Mouse (Mus musculus): Measurements from ENCODE around the gene Gk2. TPM values are rescaled to one million over a fixed set of nuclear protein-coding genes. Genes with fewer than 3 reads are reported as not detected.

Gene Gk2
- not detected in 2 replicates for polyA plus RNA-seq (2014; fragmentation: Nextera tagmentation; extraction: Ambion mirVana)

DNA sequence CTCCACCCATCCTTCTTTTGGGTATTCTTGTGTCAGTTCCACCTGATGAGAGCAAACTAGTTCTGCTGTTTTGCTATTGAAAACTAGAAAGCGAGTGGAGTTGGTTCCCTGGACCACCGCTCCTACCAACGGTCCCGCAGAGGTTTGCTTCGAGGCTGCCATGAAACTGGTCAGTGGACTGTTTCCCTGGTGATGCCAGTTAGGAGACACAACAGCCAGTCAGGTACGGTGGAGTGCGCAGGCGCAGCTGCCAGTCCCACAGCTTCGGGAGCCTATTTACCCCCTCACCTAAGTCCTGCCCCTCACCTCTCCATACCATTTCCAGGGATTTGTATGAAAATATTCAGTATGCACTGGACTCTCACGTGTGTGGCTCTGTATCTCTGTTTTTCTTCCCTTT is at the start of gene Gk2:
TSS of gene Gk2 (minus strand) at position 206 of the 400 bp plus-strand sequence.
- Histone ChIP-seq H3K27me3 (ENCODE audit: control insufficient read depth, insufficient read depth, low read length) (no peaks in the 10 kb centered on the region), H3K9ac (replicated peaks; ENCODE audit: low read depth, low read length) (no peak within 1 kb of the TSS), H3K4me3 (ENCODE audit: low read depth, low read length) (no peak within 1 kb of the TSS), H3K27ac (ENCODE audit: low read length) (no peak within 1 kb of the TSS), H3K4me1 (ENCODE audit: control insufficient read depth, insufficient read depth, low read length) (no peaks in the 10 kb centered on the region), H3K4me2 (replicated peaks; ENCODE audit: low read depth, low read length) (no peak within 1 kb of the TSS), H3K9me3 (ENCODE audit: control insufficient read depth, low read depth, low read length) (no peaks in the 10 kb centered on the region), H3K36me3 (ENCODE audit: control insufficient read depth, insufficient read depth, low read length) (no peaks in the 10 kb centered on the region)
- 92% methylated on average over 10 of the region's 10 CpGs for WGBS
- no peak for ATAC-seq (ENCODE audit: insufficient number of reproducible peaks, insufficient read depth, low FRiP score, low read depth)

DNA sequence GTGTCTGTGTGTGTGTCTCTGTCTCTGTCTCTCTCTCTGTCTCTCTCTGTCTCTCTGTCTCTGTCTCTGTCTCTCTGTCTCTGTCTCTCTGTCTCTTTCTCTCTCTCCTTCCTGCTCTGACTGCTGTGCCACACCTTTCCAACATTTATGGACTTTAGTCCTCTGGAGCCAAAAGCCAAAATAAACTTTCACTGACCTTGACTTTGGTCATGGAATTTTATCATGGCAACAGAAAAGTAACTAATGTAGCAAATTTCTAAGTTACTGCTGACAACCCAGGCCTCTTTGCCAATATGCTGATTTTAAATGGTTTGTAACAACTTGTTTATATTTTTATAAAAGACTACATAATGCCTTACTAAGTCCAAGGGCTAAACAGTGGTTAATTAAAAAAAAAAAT is 41.2 kb upstream of the Gk2 start:
- Histone ChIP-seq H3K27ac (ENCODE audit: low read length) (no peak overlapping the region), H3K36me3 (ENCODE audit: control insufficient read depth, insufficient read depth, low read length) (no peaks in the 10 kb centered on the region), H3K4me1 (ENCODE audit: control insufficient read depth, insufficient read depth, low read length) (no peaks in the 10 kb centered on the region), H3K9me3 (ENCODE audit: control insufficient read depth, low read depth, low read length) (no peaks in the 10 kb centered on the region), H3K4me2 (replicated peaks; ENCODE audit: low read depth, low read length) (no peak overlapping the region), H3K4me3 (ENCODE audit: low read depth, low read length) (no peak overlapping the region), H3K9ac (replicated peaks; ENCODE audit: low read depth, low read length) (no peak overlapping the region), H3K27me3 (ENCODE audit: control insufficient read depth, insufficient read depth, low read length) (no peaks in the 10 kb centered on the region)
- ATAC-seq (ENCODE audit: insufficient number of reproducible peaks, insufficient read depth, low FRiP score, low read depth) = no peak

DNA sequence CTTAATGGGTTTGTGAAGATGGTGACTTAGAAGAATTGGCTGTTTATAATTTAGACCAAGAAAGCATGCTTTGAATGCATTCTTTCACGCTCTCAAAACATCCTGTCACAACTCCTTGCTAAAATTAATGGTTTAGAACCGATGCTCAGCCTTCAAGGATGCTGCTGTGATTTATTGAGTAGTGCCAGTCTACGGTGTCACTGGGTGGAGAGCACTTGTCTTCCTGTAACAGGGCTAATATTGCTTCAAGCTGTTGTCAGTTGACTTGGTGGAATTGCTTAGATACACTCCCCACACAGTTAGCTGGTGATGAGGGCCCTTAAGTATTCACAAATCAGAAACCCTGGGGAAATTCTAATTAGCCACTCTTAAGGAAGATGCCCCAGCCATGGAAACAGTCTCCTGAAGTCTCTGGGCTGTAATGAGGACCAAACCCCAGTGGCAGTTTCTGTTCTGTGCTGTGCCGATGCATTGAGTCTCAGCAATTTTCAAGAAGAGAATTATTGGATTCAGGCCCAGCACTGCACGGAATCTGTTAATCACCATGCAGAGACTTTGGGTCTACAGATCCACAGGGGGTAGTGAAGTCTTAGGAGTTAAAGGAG is 38.8 kb upstream of the Gk2 start:
- ATAC-seq (ENCODE audit: insufficient number of reproducible peaks, insufficient read depth, low FRiP score, low read depth) = no peak
- Histone ChIP-seq H3K9ac (replicated peaks; ENCODE audit: low read depth, low read length) (no peak overlapping the region), H3K27ac (ENCODE audit: low read length) (no peak overlapping the region), H3K4me2 (replicated peaks; ENCODE audit: low read depth, low read length) (no peak overlapping the region), H3K9me3 (ENCODE audit: control insufficient read depth, low read depth, low read length) (no peaks in the 10 kb centered on the region), H3K4me3 (ENCODE audit: low read depth, low read length) (no peak overlapping the region), H3K36me3 (ENCODE audit: control insufficient read depth, insufficient read depth, low read length) (no peaks in the 10 kb centered on the region), H3K4me1 (ENCODE audit: control insufficient read depth, insufficient read depth, low read length) (no peaks in the 10 kb centered on the region), H3K27me3 (ENCODE audit: control insufficient read depth, insufficient read depth, low read length) (no peaks in the 10 kb centered on the region)
- 53% methylated on average over 5 of the region's 5 CpGs for WGBS

DNA sequence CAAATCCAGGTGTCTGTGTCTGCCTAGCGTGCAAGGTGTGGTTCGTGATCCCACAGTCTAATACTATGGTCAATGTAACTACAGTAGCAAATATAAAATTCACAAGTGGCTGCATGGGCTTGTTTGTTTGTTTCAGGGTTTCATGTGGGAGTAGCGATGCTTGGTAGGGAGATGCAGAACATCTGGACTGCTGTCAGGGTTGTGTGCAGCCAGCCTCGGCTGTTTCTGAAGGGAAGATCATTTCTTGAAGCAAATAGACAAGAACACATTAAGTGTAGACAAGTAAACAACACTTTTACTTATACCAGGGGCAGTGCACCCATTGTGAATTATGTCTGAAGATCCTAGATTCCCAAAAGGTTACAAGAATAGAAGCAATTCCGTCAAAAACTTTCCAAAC is 36.6 kb upstream of the Gk2 start:
- 58% methylated on average over 5 of the region's 5 CpGs for WGBS
- no peak for ATAC-seq (ENCODE audit: insufficient number of reproducible peaks, insufficient read depth, low FRiP score, low read depth)
- H3K36me3 ChIP-seq (ENCODE audit: control insufficient read depth, insufficient read depth, low read length) = no peaks in the 10 kb centered on the region
- H3K4me1 ChIP-seq (ENCODE audit: control insufficient read depth, insufficient read depth, low read length) = no peaks in the 10 kb centered on the region
- H3K4me3 ChIP-seq (ENCODE audit: low read depth, low read length) = no peak overlapping the region
- H3K9me3 ChIP-seq (ENCODE audit: control insufficient read depth, low read depth, low read length) = no peaks in the 10 kb centered on the region
- H3K27ac ChIP-seq (ENCODE audit: low read length) = no peak overlapping the region; the same call in 1 of the 2 replicates
- no peak overlapping the region for H3K9ac ChIP-seq (replicated peaks; ENCODE audit: low read depth, low read length)
- H3K27me3 ChIP-seq (ENCODE audit: control insufficient read depth, insufficient read depth, low read length) = no peaks in the 10 kb centered on the region
- no peak overlapping the region for H3K4me2 ChIP-seq (replicated peaks; ENCODE audit: low read depth, low read length)

DNA sequence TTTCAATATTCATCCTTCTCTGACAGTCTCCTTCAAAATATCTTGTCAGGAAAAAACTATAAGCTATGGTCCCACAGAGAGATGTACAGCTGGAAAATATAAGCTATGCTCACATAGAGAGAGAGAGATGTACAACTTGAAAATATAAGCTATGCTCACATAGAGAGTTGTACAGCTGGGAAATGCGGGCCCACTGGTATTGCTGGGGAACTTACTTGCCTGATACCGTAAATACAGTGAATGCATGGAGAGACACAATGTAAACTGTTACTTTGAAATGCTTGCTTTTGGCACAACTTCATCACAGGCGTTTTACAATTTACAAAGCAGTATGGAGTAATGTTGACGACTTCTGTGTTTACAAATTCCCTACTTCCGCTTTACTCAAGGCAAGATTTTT is 29.3 kb upstream of the Gk2 start:
- Histone ChIP-seq H3K36me3 (ENCODE audit: control insufficient read depth, insufficient read depth, low read length) (no peaks in the 10 kb centered on the region), H3K9me3 (ENCODE audit: control insufficient read depth, low read depth, low read length) (no peaks in the 10 kb centered on the region), H3K9ac (replicated peaks; ENCODE audit: low read depth, low read length) (no peak overlapping the region), H3K4me3 (ENCODE audit: low read depth, low read length) (no peak overlapping the region), H3K4me1 (ENCODE audit: control insufficient read depth, insufficient read depth, low read length) (no peaks in the 10 kb centered on the region), H3K27me3 (ENCODE audit: control insufficient read depth, insufficient read depth, low read length) (no peaks in the 10 kb centered on the region), H3K27ac (ENCODE audit: low read length) (no peak overlapping the region), H3K4me2 (replicated peaks; ENCODE audit: low read depth, low read length) (no peak overlapping the region)
- WGBS = 63% methylated on average over 5 of the region's 5 CpGs
- ATAC-seq (ENCODE audit: insufficient number of reproducible peaks, insufficient read depth, low FRiP score, low read depth) = no peak

DNA sequence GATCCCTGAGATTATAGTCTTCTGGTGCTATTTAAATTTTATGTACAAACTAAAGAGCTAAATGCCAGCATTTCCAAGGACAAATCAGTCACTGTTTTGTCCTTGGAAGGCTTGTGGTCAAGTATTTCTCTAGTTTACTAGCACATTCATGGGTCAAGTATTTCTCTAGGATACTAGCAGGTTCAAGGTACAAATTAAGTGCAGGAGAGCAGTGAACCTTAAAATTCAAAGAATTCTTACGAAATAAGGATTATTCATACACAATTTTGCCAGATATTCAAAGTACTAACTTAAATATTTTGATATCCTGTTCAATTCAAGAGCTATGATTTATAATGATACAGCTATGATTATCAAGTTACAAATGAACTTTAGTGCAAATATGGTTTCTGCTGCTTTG is 23.2 kb upstream of the Gk2 start:
- no peak for ATAC-seq (ENCODE audit: insufficient number of reproducible peaks, insufficient read depth, low FRiP score, low read depth)
- no peak overlapping the region for H3K4me2 ChIP-seq (replicated peaks; ENCODE audit: low read depth, low read length)
- H3K4me3 ChIP-seq (ENCODE audit: low read depth, low read length) = no peak overlapping the region
- no peaks in the 10 kb centered on the region for H3K9me3 ChIP-seq (ENCODE audit: control insufficient read depth, low read depth, low read length)
- H3K9ac ChIP-seq (replicated peaks; ENCODE audit: low read depth, low read length) = no peak overlapping the region
- H3K36me3 ChIP-seq (ENCODE audit: control insufficient read depth, insufficient read depth, low read length) = no peaks in the 10 kb centered on the region
- WGBS = 67% methylated on average over 1 of the region's 1 CpGs
- H3K27me3 ChIP-seq (ENCODE audit: control insufficient read depth, insufficient read depth, low read length) = no peaks in the 10 kb centered on the region
- H3K27ac ChIP-seq (ENCODE audit: low read length) = no peak overlapping the region
- no peaks in the 10 kb centered on the region for H3K4me1 ChIP-seq (ENCODE audit: control insufficient read depth, insufficient read depth, low read length)

DNA sequence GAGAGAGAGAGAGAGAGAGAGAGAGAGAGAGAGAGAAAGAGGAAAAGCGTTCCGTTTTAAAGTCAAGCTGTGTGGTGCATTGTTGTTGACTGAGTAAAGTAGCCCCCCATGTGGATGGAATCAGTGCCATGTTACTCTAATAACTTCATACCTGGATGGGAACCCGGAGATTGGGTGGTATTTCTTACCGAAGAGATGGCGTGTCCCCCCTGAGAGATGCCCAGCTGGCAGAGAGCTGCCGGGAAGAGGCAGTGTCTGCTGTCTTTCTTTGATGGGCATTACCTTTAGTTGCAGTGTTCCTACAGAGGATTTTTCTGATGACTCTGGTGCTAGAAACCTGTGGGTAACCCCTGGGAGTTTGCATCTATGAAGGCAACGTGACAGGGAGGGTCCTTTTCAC is 10.4 kb upstream of the Gk2 start:
- no peaks in the 10 kb centered on the region for H3K9me3 ChIP-seq (ENCODE audit: control insufficient read depth, low read depth, low read length)
- no peak overlapping the region for H3K27ac ChIP-seq (ENCODE audit: low read length)
- no peak overlapping the region for H3K4me2 ChIP-seq (replicated peaks; ENCODE audit: low read depth, low read length)
- no peaks in the 10 kb centered on the region for H3K27me3 ChIP-seq (ENCODE audit: control insufficient read depth, insufficient read depth, low read length)
- H3K4me3 ChIP-seq (ENCODE audit: low read depth, low read length) = no peak overlapping the region
- H3K36me3 ChIP-seq (ENCODE audit: control insufficient read depth, insufficient read depth, low read length) = no peaks in the 10 kb centered on the region
- 90% methylated on average over 7 of the region's 7 CpGs for WGBS
- no peak for ATAC-seq (ENCODE audit: insufficient number of reproducible peaks, insufficient read depth, low FRiP score, low read depth)
- H3K4me1 ChIP-seq (ENCODE audit: control insufficient read depth, insufficient read depth, low read length) = no peaks in the 10 kb centered on the region
- no peak overlapping the region for H3K9ac ChIP-seq (replicated peaks; ENCODE audit: low read depth, low read length)

DNA sequence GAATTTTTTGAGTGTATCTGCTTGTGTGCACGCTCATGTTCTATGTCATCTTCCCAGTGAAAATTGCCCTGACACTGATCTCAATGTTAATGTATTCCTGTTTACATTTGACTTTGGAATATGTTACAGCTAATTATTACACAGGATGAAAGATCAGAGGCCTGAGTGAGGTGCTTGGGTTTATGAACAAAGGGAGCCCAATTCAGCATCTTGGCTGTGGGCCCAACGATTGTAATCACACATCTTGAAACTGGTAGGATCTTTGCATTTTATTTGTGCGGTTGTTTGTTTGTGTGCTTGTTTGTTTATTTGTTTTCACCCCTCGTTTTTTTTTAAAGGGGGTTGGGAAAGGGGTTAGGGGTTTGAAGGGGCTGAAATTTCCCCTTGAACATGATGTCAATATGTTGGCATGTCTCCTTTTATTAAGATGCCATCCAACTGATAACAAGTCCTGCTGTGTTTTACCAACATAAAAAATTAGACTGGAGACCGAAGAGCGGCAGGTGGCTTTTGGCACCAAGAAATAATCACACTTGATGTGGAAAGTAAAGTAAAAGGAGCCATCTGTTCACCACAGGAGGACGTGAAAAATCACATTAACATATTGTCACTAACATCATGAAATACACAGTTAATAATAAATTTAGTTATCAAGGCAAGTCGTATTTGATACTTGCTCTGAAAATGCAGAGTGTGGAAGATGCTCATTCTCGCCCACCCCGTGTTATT is 9.8 kb upstream of the Gk2 start:
- Histone ChIP-seq H3K4me1 (ENCODE audit: control insufficient read depth, insufficient read depth, low read length) (no peaks in the 10 kb centered on the region), H3K36me3 (ENCODE audit: control insufficient read depth, insufficient read depth, low read length) (no peaks in the 10 kb centered on the region), H3K9me3 (ENCODE audit: control insufficient read depth, low read depth, low read length) (no peaks in the 10 kb centered on the region), H3K9ac (replicated peaks; ENCODE audit: low read depth, low read length) (no peak overlapping the region), H3K27me3 (ENCODE audit: control insufficient read depth, insufficient read depth, low read length) (no peaks in the 10 kb centered on the region), H3K4me3 (ENCODE audit: low read depth, low read length) (no peak overlapping the region), H3K27ac (ENCODE audit: low read length) (no peak overlapping the region), H3K4me2 (replicated peaks; ENCODE audit: low read depth, low read length) (no peak overlapping the region)
- 78% methylated on average over 10 of the region's 10 CpGs for WGBS
- no peak for ATAC-seq (ENCODE audit: insufficient number of reproducible peaks, insufficient read depth, low FRiP score, low read depth)

DNA sequence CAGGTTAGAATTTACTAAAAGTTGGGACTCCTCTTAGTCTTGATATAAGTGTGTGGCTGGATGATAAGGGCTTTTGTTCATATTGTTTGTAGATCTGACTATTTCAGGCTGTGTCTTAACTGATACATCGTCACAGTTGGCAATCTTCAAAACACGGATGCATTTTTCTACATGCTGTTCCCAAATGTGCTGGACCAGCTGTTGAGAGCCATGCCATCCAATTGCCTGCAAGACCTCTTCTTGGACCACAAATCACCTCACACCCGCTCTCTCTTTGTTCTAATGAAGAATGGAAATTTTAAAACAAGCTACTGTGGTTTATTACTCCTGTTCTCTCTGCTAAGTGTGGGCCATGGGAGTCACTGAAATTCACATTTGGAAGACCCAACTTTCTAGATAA is 9.1 kb upstream of the Gk2 start:
- no peak for ATAC-seq (ENCODE audit: insufficient number of reproducible peaks, insufficient read depth, low FRiP score, low read depth)
- Histone ChIP-seq H3K4me2 (replicated peaks; ENCODE audit: low read depth, low read length) (no peak overlapping the region), H3K27me3 (ENCODE audit: control insufficient read depth, insufficient read depth, low read length) (no peaks in the 10 kb centered on the region), H3K9ac (replicated peaks; ENCODE audit: low read depth, low read length) (no peak overlapping the region), H3K36me3 (ENCODE audit: control insufficient read depth, insufficient read depth, low read length) (no peaks in the 10 kb centered on the region), H3K9me3 (ENCODE audit: control insufficient read depth, low read depth, low read length) (no peaks in the 10 kb centered on the region), H3K27ac (ENCODE audit: low read length) (no peak overlapping the region), H3K4me1 (ENCODE audit: control insufficient read depth, insufficient read depth, low read length) (no peaks in the 10 kb centered on the region), H3K4me3 (ENCODE audit: low read depth, low read length) (no peak overlapping the region)
- 79% methylated on average over 3 of the region's 3 CpGs for WGBS

Data from stomach, embryonic 14.5 days (tissue).